Mouse (Mus musculus): ENCODE results near the gene Actr3b. TPM values are rescaled to one million over a fixed set of nuclear protein-coding genes. Genes with fewer than 3 reads are reported as not detected.

Gene Actr3b
- total and polyA plus RNA-seq, 2 experiments from 2014 or later = 18.8 to 58.1 TPM

GRCm38 (mm10) chr5:25877281-25877680, 117.5 kb downstream of the Actr3b start:
- 77% methylated on average over 5 of the region's 5 CpGs for WGBS
- H3K9me3 ChIP-seq (ENCODE audit: low read length) = no peaks in the 10 kb centered on the region
- H3K4me1 ChIP-seq (ENCODE audit: insufficient read depth, low read length) = no peaks in the 10 kb centered on the region
- ATAC-seq (no peak), DNase-seq (ENCODE audit: low spot score) (no peak)
- no peak overlapping the region for H3K4me3 ChIP-seq (ENCODE audit: low read length)
- H3K36me3 ChIP-seq (ENCODE audit: insufficient read depth, low read length) = no peaks in the 10 kb centered on the region
- no peak for TF ChIP-seq CTCF (IDR thresholded peaks at IDR 0.05; ENCODE audit: low read depth)
- no peak overlapping the region for H3K9ac ChIP-seq (replicated peaks; ENCODE audit: low read length)
- H3K4me2 ChIP-seq (ENCODE audit: low read depth, low read length) = no peak overlapping the region
- no peaks in the 10 kb centered on the region for H3K27me3 ChIP-seq (ENCODE audit: insufficient read depth, low read length)
- H3K27ac ChIP-seq = no peak overlapping the region

GRCm38 (mm10) chr5:25877996-25878395, 118.2 kb downstream of the Actr3b start:
- no peaks in the 10 kb centered on the region for H3K27me3 ChIP-seq (ENCODE audit: insufficient read depth, low read length)
- no peak overlapping the region for H3K4me3 ChIP-seq (ENCODE audit: low read length)
- ATAC-seq = no peak
- H3K4me2 ChIP-seq (ENCODE audit: low read depth, low read length) = no peak overlapping the region
- no peak for DNase-seq (ENCODE audit: low spot score)
- no peak overlapping the region for H3K27ac ChIP-seq
- no peaks in the 10 kb centered on the region for H3K9me3 ChIP-seq (ENCODE audit: low read length)
- no peaks in the 10 kb centered on the region for H3K4me1 ChIP-seq (ENCODE audit: insufficient read depth, low read length)
- TF ChIP-seq CTCF (IDR thresholded peaks at IDR 0.05; ENCODE audit: low read depth) = no peak
- H3K9ac ChIP-seq (replicated peaks; ENCODE audit: low read length) = no peak overlapping the region
- H3K36me3 ChIP-seq (ENCODE audit: insufficient read depth, low read length) = no peaks in the 10 kb centered on the region
- WGBS = 87% methylated on average over 3 of the region's 3 CpGs

DNA sequence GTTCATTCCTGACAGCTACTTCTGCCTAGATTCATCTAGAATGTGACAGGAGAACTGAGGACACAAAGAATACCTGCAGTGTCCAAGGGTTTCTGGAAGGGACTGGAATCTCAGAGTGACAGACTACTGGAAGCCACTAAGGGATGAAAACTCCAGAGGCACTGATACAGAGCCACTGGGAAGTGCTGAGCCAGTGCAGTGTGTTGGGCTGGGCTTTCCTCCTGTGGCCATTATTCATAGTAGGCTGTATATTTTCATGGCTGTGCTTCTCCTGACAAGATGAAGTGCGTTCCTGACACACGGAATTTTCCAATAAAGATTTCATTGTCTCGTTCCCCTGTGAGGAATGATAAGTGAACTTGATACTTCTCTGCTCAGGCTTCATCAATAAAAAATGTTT, 126.9 kb downstream of the Actr3b start:
- ATAC-seq (no peak), DNase-seq (ENCODE audit: low spot score) (no peak)
- no peak for TF ChIP-seq CTCF (IDR thresholded peaks at IDR 0.05; ENCODE audit: low read depth)
- Histone ChIP-seq H3K4me1 (ENCODE audit: insufficient read depth, low read length) (0 out of 2 replicates have a peak, but pooled peaks cover 3% of the 10 kb centered on the region), H3K27me3 (ENCODE audit: insufficient read depth, low read length) (no peaks in the 10 kb centered on the region), H3K36me3 (ENCODE audit: insufficient read depth, low read length) (no peaks in the 10 kb centered on the region), H3K27ac (no peak overlapping the region), H3K9me3 (ENCODE audit: low read length) (0 out of 2 replicates have a peak, but pooled peaks cover 3% of the 10 kb centered on the region), H3K9ac (replicated peaks; ENCODE audit: low read length) (no peak overlapping the region), H3K4me2 (ENCODE audit: low read depth, low read length) (no peak overlapping the region), H3K4me3 (ENCODE audit: low read length) (no peak overlapping the region)
- WGBS = 58% methylated on average over 3 of the region's 3 CpGs

GRCm38 (mm10) chr5:25889746-25890382, 130.1 kb downstream of the Actr3b start:
- Histone ChIP-seq H3K4me3 (ENCODE audit: low read length) (no peak overlapping the region), H3K9me3 (ENCODE audit: low read length) (0 out of 2 replicates have a peak, but pooled peaks cover 2% of the 10 kb centered on the region), H3K9ac (replicated peaks; ENCODE audit: low read length) (no peak overlapping the region), H3K4me2 (ENCODE audit: low read depth, low read length) (no peak overlapping the region), H3K27me3 (ENCODE audit: insufficient read depth, low read length) (no peaks in the 10 kb centered on the region), H3K27ac (0 out of 2 replicates have a peak overlapping the region, but pooled peaks have one; percentile 4), H3K4me1 (ENCODE audit: insufficient read depth, low read length) (0 out of 2 replicates have a peak, but pooled peaks cover 3% of the 10 kb centered on the region), H3K36me3 (ENCODE audit: insufficient read depth, low read length) (no peaks in the 10 kb centered on the region)
- no peak for DNase-seq (ENCODE audit: low spot score)
- WGBS = 26% methylated on average over 3 of the region's 3 CpGs
- TF ChIP-seq CTCF (IDR thresholded peaks at IDR 0.05; ENCODE audit: low read depth) = no peak
- ATAC-seq = no peak

DNA sequence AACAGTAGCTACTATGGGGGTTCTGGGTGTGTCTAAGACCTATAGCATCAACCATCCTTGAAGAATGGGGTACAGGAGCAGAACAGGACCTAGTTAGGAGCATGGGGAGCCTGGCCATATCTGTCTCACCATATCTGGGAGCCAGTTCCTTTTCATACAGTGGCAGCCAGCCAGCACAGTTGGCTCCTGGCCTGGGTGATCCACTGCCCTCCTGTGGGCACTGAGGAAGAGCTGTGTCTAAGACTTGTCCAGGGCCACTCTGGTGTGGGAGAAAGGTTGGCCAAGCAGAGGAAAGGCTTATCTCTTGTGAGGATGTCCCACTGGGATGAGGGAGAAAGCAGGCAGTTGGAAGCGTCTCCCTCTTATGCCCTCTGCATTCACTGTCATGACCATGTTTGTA, 131.5 kb downstream of the Actr3b start:
- DNase-seq (ENCODE audit: low spot score) (no peak), ATAC-seq (no peak)
- no peak overlapping the region for H3K4me2 ChIP-seq (ENCODE audit: low read depth, low read length)
- H3K9ac ChIP-seq (replicated peaks; ENCODE audit: low read length) = no peak overlapping the region
- no peak for TF ChIP-seq CTCF (IDR thresholded peaks at IDR 0.05; ENCODE audit: low read depth)
- 0 out of 2 replicates have a peak, but pooled peaks cover 3% of the 10 kb centered on the region for H3K4me1 ChIP-seq (ENCODE audit: insufficient read depth, low read length)
- no peak overlapping the region for H3K4me3 ChIP-seq (ENCODE audit: low read length)
- H3K9me3 ChIP-seq (ENCODE audit: low read length) = no peaks in the 10 kb centered on the region
- H3K27me3 ChIP-seq (ENCODE audit: insufficient read depth, low read length) = no peaks in the 10 kb centered on the region
- no peak overlapping the region for H3K27ac ChIP-seq
- H3K36me3 ChIP-seq (ENCODE audit: insufficient read depth, low read length) = no peaks in the 10 kb centered on the region
- WGBS = 68% methylated on average over 1 of the region's 1 CpGs

Other genes starting within 250 kb of the Actr3b start
- not detected in 2 replicates for gene Cct8l1, start 243.9 kb upstream of the Actr3b start, total RNA-seq (2014; rRNA removed)
- gene Cct8l1, start 243.9 kb upstream of the Actr3b start, polyA plus RNA-seq (2015; fragmentation: Nextera tagmentation; extraction: Ambion mirVana) = not detected in 2 replicates
- gene Xrcc2, start 54.2 kb upstream of the Actr3b start, total RNA-seq (2014; rRNA removed) = 13.4 and 23.2 TPM in 2 replicates
- gene Xrcc2, start 54.2 kb upstream of the Actr3b start, polyA plus RNA-seq (2015; fragmentation: Nextera tagmentation; extraction: Ambion mirVana) = 5.5 and 5.7 TPM in 2 replicates
- 0.32 TPM in 1 of 2 replicates, not detected in the other for gene Gm21663, start 182.4 kb downstream of the Actr3b start, total RNA-seq (2014; rRNA removed)
- gene Gm21663, start 182.4 kb downstream of the Actr3b start, polyA plus RNA-seq (2015; fragmentation: Nextera tagmentation; extraction: Ambion mirVana) = 0.18 TPM in 1 of 2 replicates, not detected in the other
- gene Gm21671, start 194.4 kb downstream of the Actr3b start, total RNA-seq (2014; rRNA removed) = 0.18 TPM in 1 of 2 replicates, not detected in the other
- gene Gm21671, start 194.4 kb downstream of the Actr3b start, polyA plus RNA-seq (2015; fragmentation: Nextera tagmentation; extraction: Ambion mirVana) = 0.11 and 0.13 TPM in 2 replicates
- not detected in 2 replicates for gene Gm21680, start 212.7 kb downstream of the Actr3b start, total RNA-seq (2014; rRNA removed)
- not detected in 2 replicates for gene Gm21680, start 212.7 kb downstream of the Actr3b start, polyA plus RNA-seq (2015; fragmentation: Nextera tagmentation; extraction: Ambion mirVana)
- not detected in 2 replicates for gene Gm21698, start 228.7 kb downstream of the Actr3b start, total RNA-seq (2014; rRNA removed)
- gene Gm21698, start 228.7 kb downstream of the Actr3b start, polyA plus RNA-seq (2015; fragmentation: Nextera tagmentation; extraction: Ambion mirVana) = 0.11 and 0.35 TPM in 2 replicates
- 0.07 and 0.10 TPM in 2 replicates for gene Gm1979, start 244.8 kb downstream of the Actr3b start, total RNA-seq (2014; rRNA removed)
- 0.47 TPM in 1 of 2 replicates, not detected in the other for gene Gm1979, start 244.8 kb downstream of the Actr3b start, polyA plus RNA-seq (2015; fragmentation: Nextera tagmentation; extraction: Ambion mirVana)

Data from hindbrain, postnatal 0 days (tissue).